In the genomic region with DNA sequence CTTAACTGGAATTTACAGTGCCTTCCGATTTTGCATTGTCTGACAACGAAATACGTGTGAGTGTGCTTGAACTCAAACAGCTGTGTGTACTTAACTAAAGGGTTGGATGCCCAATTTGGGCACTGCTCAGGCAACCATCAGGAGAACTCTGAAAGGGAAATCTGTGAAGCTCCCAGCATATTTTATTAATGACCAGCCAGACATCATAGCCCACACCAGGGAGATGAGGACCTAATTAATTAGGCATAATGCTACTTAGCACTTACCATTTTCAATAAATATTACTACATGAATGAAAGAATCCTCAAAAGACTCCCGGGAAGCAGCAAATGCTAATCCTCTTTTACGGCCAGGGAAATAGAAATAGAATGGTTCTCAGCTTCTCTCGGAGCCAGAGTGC, we compare ENCODE assay signal across 22 mouse cellular contexts.
"Had no signal": no experiment of that assay in that cellular context is flagged by ENCODE, and none has a peak within 500 bp of the region (broad histone marks: within the 10 kb centered on the region; RNA-seq: fewer than 3 reads in every experiment).

No protein-coding gene starts in this region.

- H3K9ac ChIP-seq: intestine, embryonic 15.5 days; limb, embryonic 12.5 days; limb, embryonic 15.5 days; liver, embryonic 14.5 days; liver, postnatal 0 days; lung, embryonic 15.5 days had no signal

- H3K36me3 ChIP-seq: intestine, embryonic 15.5 days; limb, embryonic 12.5 days; limb, embryonic 15.5 days; lung, embryonic 15.5 days had no signal

- DNase-seq: kidney, adult 18-20 months; kidney, adult 9 months; kidney, postnatal 14 days; kidney, postnatal 4 days; left cerebral cortex, postnatal 4 days; liver, postnatal 0 days; lung, postnatal 10 days; lung, postnatal 36 days; right cerebral cortex, postnatal 14 days; right cerebral cortex, postnatal 4 days; thymus, adult 2 months; thymus, postnatal 14 days; thymus, postnatal 4 days had no signal

- H3K4me1 ChIP-seq: intestine, embryonic 15.5 days; limb, embryonic 12.5 days; limb, embryonic 15.5 days; lung, embryonic 15.5 days had no signal

- H3K4me3 ChIP-seq: intestine, embryonic 15.5 days; limb, embryonic 12.5 days; limb, embryonic 15.5 days; lung, embryonic 15.5 days; megakaryocyte, embryonic 14.5 days had no signal

- H3K27me3 ChIP-seq: intestine, embryonic 15.5 days; limb, embryonic 12.5 days; limb, embryonic 15.5 days; lung, embryonic 15.5 days had no signal

- H3K4me2 ChIP-seq: intestine, embryonic 15.5 days; limb, embryonic 12.5 days; limb, embryonic 15.5 days; liver, embryonic 11.5 days; lung, embryonic 15.5 days had no signal

- H3K27ac ChIP-seq: intestine, embryonic 15.5 days; limb, embryonic 12.5 days; limb, embryonic 15.5 days; liver, embryonic 14.5 days; lung, embryonic 15.5 days; stomach, postnatal 0 days had no signal

- H3K9me3 ChIP-seq: intestine, embryonic 15.5 days; limb, embryonic 12.5 days; limb, embryonic 15.5 days; lung, embryonic 15.5 days had no signal

- ATAC-seq: intestine, embryonic 15.5 days; liver, postnatal 0 days; midbrain, embryonic 16.5 days had no signal
